Mouse (Mus musculus): Measurements from ENCODE around the gene Eif2b2.

GRCm38 (mm10) chr12:85237553-85237952 is 18.3 kb downstream of the Eif2b2 start:
- TF ChIP-seq MYOD1 (IDR thresholded peaks at IDR 0.05; ENCODE audit: control insufficient read depth in 1 of 3, insufficient read length in 2 of 3, low read depth in 2 of 3) (no peak), E2F4 (IDR thresholded peaks at IDR 0.05; ENCODE audit: insufficient read depth) (no peak), POLR2A (IDR thresholded peaks at IDR 0.05; ENCODE audit: insufficient read length, low read depth) (no peak), USF1 (IDR thresholded peaks at IDR 0.05; ENCODE audit: low read depth) (no peak), MAX (IDR thresholded peaks at IDR 0.05; ENCODE audit: low read depth) (no peak), MYOG (IDR thresholded peaks at IDR 0.05; ENCODE audit: control insufficient read depth in 1 of 3, insufficient read depth in 1 of 3, insufficient read length in 2 of 3, low read depth in 2 of 3) (no peak), TCF12 (IDR thresholded peaks at IDR 0.05; ENCODE audit: insufficient read depth, poor library complexity, severe bottlenecking) (no peak), CEBPB (IDR thresholded peaks at IDR 0.05; ENCODE audit: insufficient read depth, poor library complexity, severe bottlenecking) (no peak), POLR2AphosphoS2 (IDR thresholded peaks at IDR 0.05; ENCODE audit: insufficient read length, low read depth) (no peak), REST (IDR thresholded peaks at IDR 0.05; ENCODE audit: insufficient read depth, insufficient read length) (no peak), TCF3 (IDR thresholded peaks at IDR 0.05; ENCODE audit: insufficient read length, low read depth) (no peak), SRF (IDR thresholded peaks at IDR 0.05; ENCODE audit: control insufficient read depth, insufficient read length, low read depth) (no peak)

Measured in myocyte (in vitro differentiated cells).